Mouse (Mus musculus) G1E (cell line): ENCODE measurements around the gene Xpo4.

Experiments
- CTCF ChIP-seq: IDR thresholded peaks from 2 replicates; pipeline ENCODE4 v1.5.1; 2012; ENCODE audit warnings: low read depth, low read length, inconsistent platforms, mixed read lengths
- GATA1 ChIP-seq: IDR thresholded peaks from 2 replicates; pipeline ENCODE4 v1.6.1; 2012; ENCODE audit warnings: borderline replicate concordance, low read length, inconsistent platforms, mixed read lengths
- TAL1 ChIP-seq: conservative IDR thresholded peaks from 2 replicates; pipeline ENCODE4 v1.6.1; 2012; ENCODE audit warnings: low read depth, low read length, inconsistent platforms, mixed read lengths

GRCm38 (mm10) chr14:57658301-57658700, 6.9 kb downstream of the Xpo4 start:
- no peak for TF ChIP-seq CTCF
- TF ChIP-seq TAL1, result no peak
- no peak for TF ChIP-seq GATA1
